In genomic region chr4:135169096-135169495, GRCm38 (mm10) we compare ENCODE assay signal across 23 mouse cellular contexts. TPM values are rescaled to one million over a fixed set of nuclear protein-coding genes. Genes with fewer than 3 reads are reported as not detected.
A peak's percentile ranks its signal among the peaks of the same experiment; 100 is the strongest.
DNase-seq lines count a peak whose midpoint lies in the region; ATAC-seq lines count a peak whose summit lies in the region.
"Had no signal": no experiment of that assay in that cellular context is flagged by ENCODE, and none has a peak within 500 bp of the region (broad histone marks: within the 10 kb centered on the region; RNA-seq: fewer than 3 reads in every experiment).

No protein-coding gene starts in this region.

- no peak overlapping the region for H3K4me2 ChIP-seq in midbrain, embryonic 11.5 days
- H3K4me2 ChIP-seq in midbrain, embryonic 13.5 days (replicated peaks), result no peak overlapping the region
- no peak overlapping the region for H3K4me2 ChIP-seq in midbrain, embryonic 14.5 days (ENCODE audit: low read length)
- H3K4me2 ChIP-seq: embryonic facial prominence, embryonic 13.5 days; forebrain, embryonic 12.5 days; heart, embryonic 11.5 days; heart, embryonic 15.5 days; hindbrain, embryonic 13.5 days; intestine, embryonic 15.5 days had no signal

- intact Hi-C loops in gastrocnemius, postnatal 14 days (cut with DNase I; ENCODE audit: low total_unique reads), result no loop called here

- no peaks in the 10 kb centered on the region for H3K9me3 ChIP-seq in midbrain, embryonic 11.5 days (ENCODE audit: control insufficient read depth, low read length)
- H3K9me3 ChIP-seq in midbrain, embryonic 13.5 days, result no peaks in the 10 kb centered on the region
- no peaks in the 10 kb centered on the region for H3K9me3 ChIP-seq in midbrain, embryonic 14.5 days (ENCODE audit: control insufficient read depth, low read length)
- H3K9me3 ChIP-seq: embryonic facial prominence, embryonic 13.5 days; forebrain, embryonic 12.5 days; heart, embryonic 15.5 days; hindbrain, embryonic 13.5 days; intestine, embryonic 15.5 days had no signal

- DNase-seq in midbrain, embryonic 11.5 days (ENCODE audit: low spot score, missing footprints), result peak; percentile 77
- peak; percentile 45 for DNase-seq in induced T-regulatory cell, adult 2 months (ENCODE audit: low read depth)
- DNase-seq in midbrain, embryonic 14.5 days, result no peak
- DNase-seq in gastrocnemius, postnatal 14 days, result no peak
- DNase-seq in kidney, postnatal 4 days, result no peak
- DNase-seq: adrenal gland, postnatal 10 days; cerebellum, adult 11-12 months; cerebellum, adult 9-10 months; cerebellum, postnatal 25 days; heart, adult 2 months; heart, postnatal 14 days had no signal

- H3K9ac ChIP-seq in midbrain, embryonic 11.5 days (ENCODE audit: low read length), result no peak overlapping the region
- no peak overlapping the region for H3K9ac ChIP-seq in midbrain, embryonic 13.5 days (replicated peaks)
- H3K9ac ChIP-seq in midbrain, embryonic 14.5 days (replicated peaks; ENCODE audit: low read length), result no peak overlapping the region
- H3K9ac ChIP-seq: embryonic facial prominence, embryonic 13.5 days; forebrain, embryonic 12.5 days; heart, embryonic 15.5 days; hindbrain, embryonic 13.5 days; intestine, embryonic 15.5 days had no signal

- WGBS in midbrain, embryonic 11.5 days, result 67% methylated on average over 10 of the region's 10 CpGs
- WGBS in midbrain, embryonic 13.5 days, result 64% methylated on average over 10 of the region's 10 CpGs
- WGBS in midbrain, embryonic 14.5 days, result 74% methylated on average over 10 of the region's 10 CpGs

- H3K4me3 ChIP-seq in midbrain, embryonic 11.5 days (ENCODE audit: low read depth, low read length), result no peak overlapping the region
- H3K4me3 ChIP-seq in midbrain, embryonic 13.5 days (replicated peaks), result no peak overlapping the region
- H3K4me3 ChIP-seq in midbrain, embryonic 14.5 days (replicated peaks; ENCODE audit: low read depth, low read length), result no peak overlapping the region
- H3K4me3 ChIP-seq: embryonic facial prominence, embryonic 13.5 days; forebrain, embryonic 12.5 days; heart, adult 2 months; heart, embryonic 15.5 days; hindbrain, embryonic 13.5 days; intestine, embryonic 15.5 days had no signal

- H3K27ac ChIP-seq in midbrain, embryonic 11.5 days (ENCODE audit: low read depth, low read length), result no peak overlapping the region
- no peak overlapping the region for H3K27ac ChIP-seq in midbrain, embryonic 13.5 days
- H3K27ac ChIP-seq in midbrain, embryonic 14.5 days (replicated peaks; ENCODE audit: low read depth, low read length), result no peak overlapping the region
- H3K27ac ChIP-seq: embryonic facial prominence, embryonic 13.5 days; forebrain, embryonic 12.5 days; heart, adult 2 months; heart, embryonic 15.5 days; hindbrain, embryonic 13.5 days; hindbrain, postnatal 0 days; intestine, embryonic 15.5 days had no signal

- no peaks in the 10 kb centered on the region for H3K36me3 ChIP-seq in midbrain, embryonic 11.5 days (ENCODE audit: control insufficient read depth, insufficient read depth, low read length)
- H3K36me3 ChIP-seq in midbrain, embryonic 13.5 days, result no peaks in the 10 kb centered on the region
- H3K36me3 ChIP-seq in midbrain, embryonic 14.5 days (ENCODE audit: control insufficient read depth, insufficient read depth, low read length), result no peaks in the 10 kb centered on the region
- H3K36me3 ChIP-seq: embryonic facial prominence, embryonic 13.5 days; forebrain, embryonic 12.5 days; G1E; heart, embryonic 15.5 days; hindbrain, embryonic 13.5 days; intestine, embryonic 15.5 days had no signal

- ATAC-seq in midbrain, embryonic 11.5 days (ENCODE audit: low FRiP score), result no peak
- no peak for ATAC-seq in midbrain, embryonic 13.5 days
- peak; percentile 40; the same call in 1 of the 2 replicates for ATAC-seq in monocyte, adult 5-6 weeks (replicated peaks; ENCODE audit: insufficient number of reproducible peaks, low FRiP score, low TSS enrichment, poor library complexity, severe bottlenecking)
- ATAC-seq in midbrain, embryonic 14.5 days (ENCODE audit: low FRiP score, low TSS enrichment), result no peak
- ATAC-seq: forebrain, embryonic 16.5 days; hindbrain, postnatal 0 days; intestine, embryonic 15.5 days had no signal

- peaks cover 2% of the 10 kb centered on the region; the same call in 1 of the 2 replicates for H3K4me1 ChIP-seq in midbrain, embryonic 11.5 days (ENCODE audit: control insufficient read depth, insufficient read depth, low read length)
- H3K4me1 ChIP-seq in midbrain, embryonic 13.5 days (replicated peaks), result peaks cover 20% of the 10 kb centered on the region
- H3K4me1 ChIP-seq in midbrain, embryonic 14.5 days (ENCODE audit: control insufficient read depth, insufficient read depth, low read length), result peaks cover 12% of the 10 kb centered on the region

- peaks cover 34% of the 10 kb centered on the region for H3K27me3 ChIP-seq in midbrain, embryonic 11.5 days (ENCODE audit: control insufficient read depth, insufficient read depth, low read length)
- H3K27me3 ChIP-seq in midbrain, embryonic 13.5 days, result peaks cover 86% of the 10 kb centered on the region
- H3K27me3 ChIP-seq in midbrain, embryonic 14.5 days (ENCODE audit: control insufficient read depth, insufficient read depth, low read length), result peaks cover 41% of the 10 kb centered on the region

RNA-seq across cellular contexts. Expression of gene Runx3, which starts 48.6 kb away (rescaled TPM):
- 0.08 TPM in 1 of 2 replicates, not detected in the other for polyA plus RNA-seq in midbrain, embryonic 11.5 days (2014; fragmentation: Nextera tagmentation; extraction: Ambion mirVana)
- polyA plus RNA-seq in midbrain, embryonic 13.5 days (2015; fragmentation: Nextera tagmentation; extraction: Ambion mirVana), result not detected in 2 replicates
- 9.8 to 41.3 TPM (median 12.1 TPM) in 3 replicates for total RNA-seq in monocyte, adult 5-6 weeks (2017)
- polyA plus RNA-seq in midbrain, embryonic 14.5 days (2014; fragmentation: Nextera tagmentation; extraction: Ambion mirVana), result not detected in 2 replicates
- under 1 TPM; 0.22 to 0.41 TPM for total RNA-seq in gastrocnemius, postnatal 14 days (2021)
- total RNA-seq: hindbrain, postnatal 0 days had no signal
- polyA plus RNA-seq: cortical plate, adult 2 months; forebrain, embryonic 16.5 days; heart, embryonic 11.5 days; hindbrain, postnatal 0 days had no signal

Comparison
In these comparisons a context has a peak if more than half of its experiments do, and no peak if none do; other contexts are left out.
1. DNase-seq: peak in midbrain, embryonic 11.5 days (single experiment) and induced T-regulatory cell, adult 2 months (single experiment); none in midbrain, embryonic 14.5 days (single experiment), gastrocnemius, postnatal 14 days (single experiment) and kidney, postnatal 4 days (0 of 2).